Mouse (Mus musculus) thymus, postnatal 0 days (tissue): ENCODE measurements around the gene Cks1brt. TPM values are rescaled to one million over a fixed set of nuclear protein-coding genes. Genes with fewer than 3 reads are reported as not detected.
"Not testable (repeated sequence)": the region's sequence is repeated elsewhere in the genome, so short reads cannot be mapped to it uniquely, and the experiment has no call there.

ENCODE experiments used
- DNase-seq: peaks from one replicate; pipeline ENCODE4 v3.0.0-alpha.2; 2015; ENCODE audit warnings: low spot score
- microRNA-seq: library from miRNA; unstranded; fragments of <30 nt; microRNA quantifications from one replicate; pipeline ENCODE4, GENCODE M21; 2016; ENCODE audit warnings: borderline number of aligned reads
- polyA plus RNA-seq: library from polyadenylated mRNA; unstranded; fragments of >200 nt; fragmentation: Nextera tagmentation; extraction: Ambion mirVana; gene quantifications from 2 replicates; pipeline ENCODE4 v1.2.1, GENCODE M21; 2015

Gene Cks1brt
- 0.05 TPM in 1 of 2 replicates, not detected in the other for polyA plus RNA-seq

- DNase-seq = no peak
Measured at GRCm38 (mm10) chr8:85151624-85152023, at the start of gene Cks1brt. TSS of gene Cks1brt (plus strand) at chr8:85151924.

DNA sequence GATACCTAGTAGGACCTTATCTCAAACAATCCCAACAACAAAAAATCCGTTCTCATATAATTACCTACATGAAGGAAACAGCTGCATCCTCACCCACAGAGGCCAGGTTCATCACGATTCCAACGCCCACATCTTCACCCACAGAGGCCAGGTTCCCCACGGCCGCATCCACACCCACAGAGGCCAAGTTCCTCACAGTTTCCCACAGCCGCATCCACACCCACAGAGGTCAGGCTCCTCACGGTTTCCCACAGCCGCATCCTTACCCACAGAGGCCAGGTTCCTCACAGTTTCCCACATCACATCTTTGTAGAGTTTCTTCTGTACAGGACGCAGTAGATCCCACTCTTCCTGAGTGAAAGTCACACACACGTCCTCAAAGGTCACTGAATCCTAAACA, 38.5 kb upstream of the Cks1brt start:
- no peak for DNase-seq

- no peak for DNase-seq
Measured at GRCm38 (mm10) chr8:85115501-85115900, 36.2 kb upstream of the Cks1brt start.

GRCm38 (mm10) chr8:85116984-85117383, 34.7 kb upstream of the Cks1brt start:
- DNase-seq = no peak

- peak; percentile 23 for DNase-seq
Measured at GRCm38 (mm10) chr8:85119052-85119981, 32.4 kb upstream of the Cks1brt start.

DNA sequence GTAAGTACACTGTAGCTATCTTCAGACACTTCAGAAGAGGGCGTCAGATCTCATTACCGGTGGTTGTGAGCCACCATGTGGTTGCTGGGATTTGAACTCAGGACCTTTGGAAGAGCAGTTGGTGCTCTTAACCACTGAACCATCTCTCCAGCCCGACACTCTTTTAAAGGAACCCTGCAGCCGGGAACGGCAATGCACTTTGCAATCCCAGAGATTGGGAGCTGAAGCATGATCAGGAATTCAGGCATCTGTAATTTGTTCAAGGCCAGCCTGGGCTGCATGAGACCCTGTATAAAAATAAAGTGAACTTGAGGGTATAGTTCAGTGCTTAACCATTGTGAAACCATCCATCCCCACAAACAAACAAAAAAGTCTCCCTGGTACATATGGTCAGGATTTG, 31.5 kb upstream of the Cks1brt start:
- not testable (repeated sequence) for DNase-seq

GRCm38 (mm10) chr8:85122995-85123394, 28.7 kb upstream of the Cks1brt start, which contains the start of gene Zfp791:
TSS of gene Zfp791 (minus strand) at chr8:85123095.
- DNase-seq = no peak

GRCm38 (mm10) chr8:85123691-85124090, 28.0 kb upstream of the Cks1brt start:
- no peak for DNase-seq

DNA sequence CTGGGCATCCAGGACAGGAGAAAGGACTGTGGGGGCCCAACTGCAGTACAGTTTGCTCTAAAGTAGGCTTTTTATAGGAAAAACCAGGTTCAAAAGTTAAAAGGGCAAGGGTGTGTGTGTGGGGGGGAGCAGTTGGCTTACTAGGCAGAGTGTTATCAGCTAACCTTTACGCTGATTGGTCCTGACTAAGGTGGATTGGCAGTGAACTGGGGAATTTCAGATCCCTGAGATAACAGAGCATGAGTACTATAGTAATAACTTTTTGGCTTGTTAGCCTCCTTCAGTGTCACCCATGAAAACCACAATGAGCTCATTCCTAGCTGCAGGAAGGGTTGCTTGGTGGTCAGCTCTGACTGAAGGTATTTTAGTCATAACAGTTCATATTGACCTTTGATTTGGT, 19.4 kb upstream of the Cks1brt start:
- no peak for DNase-seq

DNA sequence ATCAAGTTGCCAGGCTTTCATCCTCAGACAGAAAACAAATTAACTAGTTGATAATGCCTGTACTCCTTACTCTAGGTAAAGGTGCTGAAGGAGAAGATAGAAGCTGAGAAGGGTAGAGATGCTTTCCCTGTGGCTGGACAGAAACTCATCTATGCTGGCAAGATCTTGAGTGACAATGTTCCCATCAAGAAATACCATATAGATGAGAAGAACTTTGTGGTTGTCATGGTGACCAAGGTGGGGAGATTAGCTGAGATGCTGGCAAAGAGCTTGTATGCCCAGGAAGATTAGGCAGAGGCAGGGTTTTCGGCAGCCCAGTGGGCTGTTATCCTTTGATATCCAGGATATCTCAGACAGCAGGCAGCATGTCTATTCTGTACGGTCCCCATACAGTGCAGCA, 16.0 kb upstream of the Cks1brt start:
- DNase-seq = not testable (repeated sequence)

GRCm38 (mm10) chr8:85142516-85142915, 9.2 kb upstream of the Cks1brt start:
- no peak for DNase-seq

DNA sequence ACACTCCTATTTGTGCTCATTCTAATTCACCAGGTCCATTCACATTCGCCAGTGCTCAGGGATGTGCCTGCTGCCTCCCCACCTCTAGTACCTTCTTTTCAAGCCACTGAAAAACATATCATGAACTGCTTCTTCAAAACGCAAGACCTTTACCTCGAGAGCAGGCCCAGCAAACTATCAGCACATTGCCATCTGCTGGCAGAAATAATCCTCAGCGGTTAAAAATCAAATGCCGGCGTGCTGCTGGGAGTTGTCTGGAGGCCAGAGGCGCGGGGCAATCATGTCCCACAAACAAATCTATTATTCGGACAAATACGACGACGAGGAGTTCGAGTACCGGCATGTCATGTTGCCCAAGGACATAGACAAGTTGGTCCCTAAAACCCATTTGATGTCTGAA, 19.6 kb downstream of the Cks1brt start:
- DNase-seq = peak; percentile 28

DNA sequence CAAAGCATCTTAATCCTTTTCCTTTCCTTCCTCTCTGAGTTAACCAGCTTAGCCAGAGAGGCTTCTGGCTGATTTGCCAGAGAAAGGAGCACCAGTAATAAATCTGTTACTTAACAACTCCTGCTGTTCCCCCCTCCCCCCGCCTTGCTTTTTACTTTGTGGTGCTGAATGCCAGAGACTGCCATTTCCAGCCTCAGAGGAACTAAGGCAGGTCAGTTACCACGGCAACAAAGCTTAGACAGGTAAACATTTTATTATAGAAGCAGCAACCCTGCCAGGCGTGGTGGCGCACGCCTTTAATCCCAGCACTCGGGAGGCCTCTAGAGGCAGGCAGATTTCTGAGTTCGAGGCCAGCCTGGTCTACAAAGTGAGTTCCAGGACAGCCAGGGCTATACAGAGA, 24.2 kb downstream of the Cks1brt start:
- DNase-seq = no peak

DNA sequence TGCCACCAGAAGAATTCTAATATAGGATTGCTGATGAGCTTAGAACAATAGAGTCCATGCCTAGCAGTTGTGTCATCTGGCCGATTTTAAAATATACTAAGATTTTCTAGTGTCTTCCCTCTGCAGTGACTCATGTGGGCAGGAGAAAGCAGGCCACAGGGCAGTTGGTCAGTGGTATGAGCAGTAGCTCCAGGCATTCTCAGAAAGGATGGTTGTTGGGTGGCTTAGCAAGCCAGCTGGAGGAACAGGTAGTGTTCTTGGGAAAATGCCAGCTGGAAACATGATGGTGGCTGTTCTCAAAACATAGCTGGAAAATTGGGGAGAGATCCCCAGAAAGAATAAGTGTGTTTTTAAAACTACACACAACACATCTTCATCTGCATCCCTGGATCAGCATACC, 40.6 kb downstream of the Cks1brt start:
- no peak for DNase-seq

DNA sequence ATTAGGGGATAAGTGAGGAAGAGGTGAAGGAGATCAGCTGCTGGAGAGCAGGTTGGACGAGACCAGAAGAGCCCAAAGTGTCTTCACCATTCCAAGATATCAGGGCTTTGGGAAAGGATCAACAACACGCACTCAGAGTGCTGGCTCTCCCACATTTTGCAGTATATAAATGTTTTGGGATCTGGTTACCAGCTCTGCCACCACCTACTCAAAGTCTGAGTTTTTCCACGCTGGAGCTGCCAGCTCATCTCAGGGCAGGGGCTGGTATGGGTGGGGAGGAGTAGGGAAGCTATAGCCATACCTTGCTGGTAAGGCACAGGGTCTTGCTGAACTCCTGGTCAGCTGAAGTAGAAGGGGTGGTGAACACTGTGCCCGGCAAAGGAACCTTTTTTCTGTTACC, 68.5 kb downstream of the Cks1brt start:
- DNase-seq = no peak

DNA sequence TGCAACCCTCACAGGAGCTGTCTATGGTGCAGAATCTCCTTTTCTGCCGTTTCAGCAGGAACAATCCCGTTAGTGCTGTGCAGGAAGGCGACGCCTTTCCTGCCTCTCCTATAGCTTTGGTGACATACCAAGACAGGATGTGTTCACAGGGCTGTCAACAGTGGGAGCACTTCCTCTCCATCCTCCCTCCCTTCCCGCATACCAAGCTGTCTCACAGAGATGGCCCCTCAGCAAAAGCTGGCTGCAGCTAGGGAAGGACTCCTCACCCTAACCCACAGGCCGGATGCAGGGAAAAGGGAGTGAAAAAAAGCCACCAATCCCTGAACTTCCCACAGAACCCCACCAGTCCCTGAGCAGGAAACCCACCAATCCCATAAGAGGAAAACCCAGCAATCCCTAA, 69.3 kb downstream of the Cks1brt start:
- DNase-seq = no peak

Small RNA genes lying within 50 kb of the gene (microRNA-seq; reads per million reads assigned to microRNA genes)
- not detected for gene Gm23388

Other genes starting within 250 kb of the Cks1brt start
- 0.37 and 0.43 TPM in 2 replicates for gene Klf1, start 250.0 kb upstream of the Cks1brt start, polyA plus RNA-seq
- gene Dnase2a, start 243.4 kb upstream of the Cks1brt start, polyA plus RNA-seq = 12.8 and 12.9 TPM in 2 replicates
- 0.08 and 0.22 TPM in 2 replicates for gene Mast1, start 214.6 kb upstream of the Cks1brt start, polyA plus RNA-seq
- gene Rtbdn, start 204.9 kb upstream of the Cks1brt start, polyA plus RNA-seq = 0.10 and 0.23 TPM in 2 replicates
- not detected in 2 replicates for gene Gm49661, start 182.5 kb upstream of the Cks1brt start, polyA plus RNA-seq
- 450 and 476 TPM in 2 replicates for gene Prdx2, start 182.3 kb upstream of the Cks1brt start, polyA plus RNA-seq
- gene Rnaseh2a, start 182.2 kb upstream of the Cks1brt start, polyA plus RNA-seq = 150 TPM in 2 replicates
- 71.2 and 71.6 TPM in 2 replicates for gene Junb, start 173.2 kb upstream of the Cks1brt start, polyA plus RNA-seq
- 14.9 and 16.0 TPM in 2 replicates for gene Hook2, start 161.3 kb upstream of the Cks1brt start, polyA plus RNA-seq
- 0.12 TPM in 1 of 2 replicates, not detected in the other for gene Best2, start 137.4 kb upstream of the Cks1brt start, polyA plus RNA-seq
- gene Asna1, start 126.6 kb upstream of the Cks1brt start, polyA plus RNA-seq = 90.7 and 95.8 TPM in 2 replicates
- 172 and 191 TPM in 2 replicates for gene Trir, start 125.1 kb upstream of the Cks1brt start, polyA plus RNA-seq
- 27.4 and 29.0 TPM in 2 replicates for gene Tnpo2, start 115.0 kb upstream of the Cks1brt start, polyA plus RNA-seq
- gene Fbxw9, start 91.9 kb upstream of the Cks1brt start, polyA plus RNA-seq = 15.0 and 18.0 TPM in 2 replicates
- gene Gm5741, start 83.9 kb upstream of the Cks1brt start, polyA plus RNA-seq = not detected in 2 replicates
- 78.0 and 80.5 TPM in 2 replicates for gene Dhps, start 80.2 kb upstream of the Cks1brt start, polyA plus RNA-seq
- 142 and 149 TPM in 2 replicates for gene Wdr83os, start 71.2 kb upstream of the Cks1brt start, polyA plus RNA-seq
- 53.4 and 54.2 TPM in 2 replicates for gene Wdr83, start 70.6 kb upstream of the Cks1brt start, polyA plus RNA-seq
- gene Man2b1, start 68.7 kb upstream of the Cks1brt start, polyA plus RNA-seq = 64.0 and 68.4 TPM in 2 replicates
- 0.50 and 0.53 TPM in 2 replicates for gene Zfp791, start 28.8 kb upstream of the Cks1brt start, polyA plus RNA-seq
- gene Olfr371, start 74.1 kb downstream of the Cks1brt start, polyA plus RNA-seq = not detected in 2 replicates
- gene Orc6, start 147.7 kb downstream of the Cks1brt start, polyA plus RNA-seq = 108 and 112 TPM in 2 replicates
- 111 and 116 TPM in 2 replicates for gene Vps35, start 147.9 kb downstream of the Cks1brt start, polyA plus RNA-seq
- gene Mylk3, start 234.4 kb downstream of the Cks1brt start, polyA plus RNA-seq = 0.20 and 0.44 TPM in 2 replicates